Mouse (Mus musculus) A20 (cell line): ENCODE measurements around the gene Clta.

Source experiments
- DNase-seq: peaks from one replicate; pipeline ENCODE4 v3.0.0-alpha.2; 2011; ENCODE audit warnings: low read depth, low spot score

Gene Clta

DNA sequence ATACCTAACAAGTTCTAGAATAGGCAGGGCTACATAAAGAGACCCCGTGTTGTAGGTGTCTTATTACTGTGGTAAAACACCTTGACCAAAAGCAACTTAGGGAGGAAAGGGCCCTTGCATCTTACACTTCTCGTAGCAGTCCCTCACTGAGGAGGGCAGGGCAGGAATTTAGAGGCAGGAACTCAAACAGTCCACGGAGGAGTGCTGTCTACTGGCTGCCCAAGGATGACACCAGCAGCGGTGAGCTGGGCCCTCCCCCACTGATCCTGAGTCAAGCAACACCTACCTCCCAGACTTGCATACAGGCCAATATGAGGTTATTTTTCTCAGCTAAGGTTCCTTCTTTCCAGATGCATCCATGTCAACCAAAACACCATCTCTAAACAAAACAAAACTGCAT, 24.0 kb upstream of the Clta start:
- DNase-seq: no peak

DNA sequence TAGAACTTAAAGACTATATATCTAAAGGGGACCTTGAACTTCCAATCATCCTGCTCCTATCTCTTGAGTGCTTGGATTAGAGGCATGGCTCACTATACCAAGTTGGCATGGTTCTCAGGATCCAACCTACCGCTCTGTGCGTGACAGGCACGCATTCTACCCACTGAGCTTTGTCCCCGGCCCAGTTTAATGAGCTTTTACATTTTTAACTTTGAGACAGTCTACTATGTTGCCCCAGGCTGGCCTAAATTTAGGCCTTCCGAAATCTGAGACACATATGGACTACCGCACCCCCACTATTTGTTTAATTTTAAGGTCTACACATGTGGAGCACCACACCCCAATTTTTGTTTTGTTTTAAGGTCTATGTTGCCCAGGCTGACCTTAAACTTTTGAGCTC, 23.4 kb upstream of the Clta start:
- DNase-seq: no peak

DNA sequence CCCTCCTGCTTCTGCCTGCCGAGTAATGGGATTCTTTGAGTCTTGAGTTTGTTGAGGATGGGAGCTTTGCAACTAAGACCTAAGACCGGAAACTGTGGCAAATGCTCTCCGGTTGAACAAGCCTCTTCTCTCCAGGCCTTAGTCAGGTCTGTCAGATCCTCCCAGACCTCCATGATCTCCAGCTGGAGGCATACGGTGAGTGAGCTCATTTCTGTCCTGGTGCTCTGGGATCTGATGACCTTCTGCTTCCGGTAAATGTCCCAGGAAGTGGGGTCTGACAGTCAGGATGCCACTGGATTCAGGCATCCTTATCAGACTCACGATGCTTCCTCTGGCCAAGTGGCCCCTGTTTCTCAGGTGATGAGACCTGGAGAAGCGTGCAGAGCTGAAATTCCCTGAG, 23.0 kb upstream of the Clta start:
- DNase-seq: no peak

DNA sequence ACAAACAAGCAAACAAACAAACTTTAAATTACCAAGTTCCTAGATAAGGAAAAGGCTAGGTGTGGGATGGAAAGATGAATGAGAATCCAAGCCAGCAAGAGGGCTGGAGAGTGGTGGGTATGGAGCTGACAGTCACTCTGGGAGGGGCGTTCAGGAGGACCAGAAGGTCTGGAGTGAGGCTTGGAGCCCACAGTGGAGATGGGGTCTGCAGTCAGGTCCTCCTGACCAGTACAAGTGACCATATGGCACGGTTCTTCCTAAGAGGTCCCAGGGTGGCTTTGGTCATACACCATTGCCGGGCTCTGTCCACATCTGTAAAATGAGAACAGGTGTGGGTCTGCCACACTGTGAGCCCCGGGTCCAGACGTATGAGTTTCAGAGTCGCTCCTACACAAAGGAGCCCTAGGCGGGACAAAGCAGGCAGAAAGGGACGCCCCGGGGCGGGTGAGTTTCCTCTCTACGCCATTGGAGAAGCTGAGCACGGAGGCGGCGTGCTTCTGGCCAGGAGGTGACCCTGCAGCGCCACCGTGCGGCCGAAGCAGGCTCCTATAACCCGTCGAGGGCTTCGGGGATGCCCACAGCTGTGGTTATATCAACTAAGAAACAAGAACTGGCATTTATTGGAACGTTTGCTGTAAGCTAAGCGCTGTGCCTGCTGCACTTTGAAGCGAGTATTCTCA, 22.1 kb upstream of the Clta start:
- peak; percentile 92 for DNase-seq

- no peak for DNase-seq
Measured at GRCm38 (mm10) chr4:43983181-43983580, 21.1 kb upstream of the Clta start, which contains the start of gene Ccin. Gene Ccin, plus strand, starts transcription at chr4:43983483.

- no peak for DNase-seq
Measured at GRCm38 (mm10) chr4:43983756-43984155, 20.5 kb upstream of the Clta start.

DNA sequence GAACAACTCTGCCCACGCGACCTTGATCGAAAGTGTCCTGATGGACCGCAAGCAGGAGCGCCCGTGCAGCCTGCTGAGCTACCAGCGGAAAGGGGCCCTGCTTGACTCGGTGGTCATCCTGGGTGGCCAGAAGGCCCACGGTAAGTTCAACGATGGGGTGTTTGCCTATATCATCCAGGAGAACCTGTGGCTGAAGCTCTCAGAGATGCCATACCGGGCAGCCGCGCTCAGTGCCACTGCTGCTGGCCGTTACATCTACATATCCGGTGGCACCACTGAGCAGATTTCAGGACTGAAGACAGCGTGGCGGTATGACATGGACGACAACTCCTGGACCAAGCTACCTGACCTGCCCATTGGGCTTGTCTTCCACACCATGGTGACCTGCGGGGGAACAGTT, 19.9 kb upstream of the Clta start:
- no peak for DNase-seq

GRCm38 (mm10) chr4:43988976-43989375, 15.3 kb upstream of the Clta start:
- DNase-seq: no peak

GRCm38 (mm10) chr4:43993072-43993471, 11.2 kb upstream of the Clta start:
- DNase-seq: no peak

DNA sequence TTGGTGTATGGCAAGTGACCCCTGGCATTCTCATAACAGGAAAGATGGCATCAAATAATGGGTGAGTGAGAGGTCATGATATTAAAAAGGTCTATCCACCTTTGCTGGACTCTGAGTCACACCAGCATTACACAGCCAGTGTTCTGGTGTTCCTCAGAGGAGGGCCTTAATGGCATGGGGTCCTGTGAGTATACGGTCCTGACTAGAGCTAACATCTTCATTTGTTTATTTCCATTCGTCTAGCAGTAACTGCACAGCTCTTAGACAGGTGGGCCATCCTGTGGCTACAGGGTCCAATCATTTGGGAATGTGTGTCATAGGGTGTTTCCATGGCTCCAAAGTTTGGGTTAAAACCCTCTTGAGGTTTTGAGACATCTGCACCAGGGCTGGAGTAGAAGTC, 9.9 kb upstream of the Clta start:
- no peak for DNase-seq

DNA sequence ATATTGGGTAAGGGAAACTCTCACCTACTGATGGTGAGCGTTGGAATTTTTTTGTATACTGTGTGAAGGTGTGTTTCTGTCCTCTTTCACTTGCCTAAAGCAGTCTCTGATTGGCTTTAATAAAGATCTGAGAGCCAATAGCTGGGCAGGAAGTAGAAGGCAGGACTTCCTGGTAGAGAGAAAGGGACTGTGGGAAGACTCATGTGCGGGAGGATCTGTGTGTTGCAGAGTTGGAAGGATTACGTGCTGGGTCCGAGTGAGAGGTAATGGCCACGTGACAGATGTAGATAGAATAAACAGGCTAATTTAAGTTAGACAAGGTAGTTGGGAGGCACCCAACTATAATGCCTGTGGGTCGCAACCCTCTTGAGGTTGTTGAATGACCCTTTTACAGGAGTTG, 630 bp upstream of the Clta start:
- DNase-seq: no peak

DNA sequence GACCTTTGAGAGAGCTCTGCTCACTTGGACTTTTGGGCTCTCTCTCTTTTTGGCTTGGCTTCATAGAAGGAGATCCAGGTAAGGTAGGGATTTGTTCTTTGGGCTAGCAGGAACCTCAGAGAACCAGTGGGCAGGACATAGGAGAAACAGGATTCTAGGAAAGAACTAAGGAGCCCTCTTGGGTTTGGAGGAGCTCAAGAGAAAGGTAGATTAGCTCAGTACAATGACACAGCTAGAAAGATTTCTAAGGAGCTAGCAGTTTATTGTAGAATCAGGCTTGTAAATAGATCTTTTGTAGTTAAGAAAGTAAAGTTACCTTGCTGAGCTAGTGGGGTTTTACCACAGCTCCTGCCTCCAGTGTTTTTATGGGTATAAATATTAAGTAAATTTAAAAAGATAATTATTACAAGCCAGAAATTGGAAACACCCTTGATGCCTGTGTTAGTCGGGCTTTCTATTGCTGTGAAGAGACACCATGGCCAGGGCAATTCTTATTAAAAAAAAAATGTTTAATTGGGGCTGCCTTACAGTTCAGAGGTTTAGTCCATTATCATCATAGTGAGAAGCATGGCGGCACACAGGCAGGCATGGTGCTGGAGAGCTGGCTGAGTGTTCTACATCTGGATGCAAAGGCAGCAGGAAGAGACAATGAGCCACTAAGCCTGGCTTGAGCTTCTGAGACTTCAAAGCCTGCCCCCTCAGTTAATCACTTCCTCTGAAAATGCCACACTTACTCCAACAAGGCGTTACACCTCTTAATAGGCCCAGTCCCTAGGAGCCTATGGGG, 564 bp downstream of the Clta start:
- no peak for DNase-seq

GRCm38 (mm10) chr4:44010176-44010575, 5.9 kb downstream of the Clta start:
- DNase-seq: peak; percentile 16

GRCm38 (mm10) chr4:44010893-44011292, 6.6 kb downstream of the Clta start:
- DNase-seq: no peak

DNA sequence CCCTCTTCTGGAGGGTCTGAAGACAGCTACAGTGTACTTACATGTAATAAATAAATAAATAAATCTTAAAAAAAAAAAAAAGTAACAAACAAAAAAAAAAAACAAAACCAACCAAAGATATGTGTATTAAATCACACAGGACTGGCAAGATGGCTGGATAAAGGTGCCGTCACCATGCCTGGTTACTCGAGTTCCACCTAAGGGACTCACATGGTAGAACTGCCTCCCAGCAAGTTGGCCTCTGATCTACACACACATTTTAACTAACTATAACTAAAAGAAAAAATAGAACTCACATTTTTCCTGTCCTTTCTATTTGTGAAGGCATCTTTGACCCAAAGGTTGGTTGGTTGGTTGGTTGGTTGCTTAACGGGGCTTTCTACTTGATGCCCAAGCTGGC, 7.5 kb downstream of the Clta start:
- no peak for DNase-seq

DNA sequence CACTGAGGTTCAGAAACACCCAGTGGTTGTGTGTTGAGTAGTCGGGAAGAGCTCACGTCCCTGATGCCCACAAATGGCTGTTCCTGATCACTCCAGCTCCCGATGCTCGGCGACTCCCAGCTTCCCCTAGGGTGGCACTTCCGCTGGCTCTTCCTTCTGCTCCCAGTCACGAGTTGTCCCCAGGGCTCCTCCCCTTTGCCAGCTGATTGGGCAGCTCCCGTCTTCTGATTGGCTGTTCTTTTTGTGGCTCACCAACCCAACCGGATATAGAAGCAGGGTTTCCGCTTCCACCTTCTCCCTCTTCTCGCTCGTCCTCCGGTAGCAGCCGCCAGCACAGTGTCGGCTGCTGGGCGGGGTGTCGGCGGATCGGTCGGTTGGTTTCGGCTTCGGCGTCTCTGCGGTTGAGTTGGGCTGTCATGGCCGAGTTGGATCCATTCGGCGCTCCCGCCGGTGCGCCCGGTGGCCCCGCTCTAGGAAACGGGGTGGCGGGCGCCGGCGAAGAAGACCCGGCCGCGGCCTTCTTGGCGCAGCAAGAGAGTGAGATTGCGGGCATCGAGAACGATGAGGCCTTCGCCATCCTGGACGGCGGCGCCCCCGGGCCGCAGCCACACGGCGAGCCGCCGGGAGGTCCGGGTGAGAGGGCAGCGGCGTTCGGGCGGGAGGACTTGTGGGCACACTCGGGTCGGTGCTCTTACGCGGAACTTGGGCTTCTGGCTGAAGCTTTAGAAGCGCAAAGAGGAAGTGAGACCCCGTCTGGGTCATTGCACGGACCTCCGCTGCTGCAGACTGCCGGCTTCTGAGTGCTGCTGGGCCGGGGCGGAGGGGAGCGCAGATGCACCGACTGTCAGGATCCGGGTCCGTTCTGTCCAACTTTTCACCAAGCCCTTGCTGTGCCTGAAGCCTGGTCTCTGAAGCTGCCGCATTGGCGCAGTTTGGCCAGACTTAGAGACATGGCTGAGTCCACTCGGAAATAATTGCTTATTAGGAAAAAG, 8.4 kb downstream of the Clta start:
- peak; percentile 95 for DNase-seq

DNA sequence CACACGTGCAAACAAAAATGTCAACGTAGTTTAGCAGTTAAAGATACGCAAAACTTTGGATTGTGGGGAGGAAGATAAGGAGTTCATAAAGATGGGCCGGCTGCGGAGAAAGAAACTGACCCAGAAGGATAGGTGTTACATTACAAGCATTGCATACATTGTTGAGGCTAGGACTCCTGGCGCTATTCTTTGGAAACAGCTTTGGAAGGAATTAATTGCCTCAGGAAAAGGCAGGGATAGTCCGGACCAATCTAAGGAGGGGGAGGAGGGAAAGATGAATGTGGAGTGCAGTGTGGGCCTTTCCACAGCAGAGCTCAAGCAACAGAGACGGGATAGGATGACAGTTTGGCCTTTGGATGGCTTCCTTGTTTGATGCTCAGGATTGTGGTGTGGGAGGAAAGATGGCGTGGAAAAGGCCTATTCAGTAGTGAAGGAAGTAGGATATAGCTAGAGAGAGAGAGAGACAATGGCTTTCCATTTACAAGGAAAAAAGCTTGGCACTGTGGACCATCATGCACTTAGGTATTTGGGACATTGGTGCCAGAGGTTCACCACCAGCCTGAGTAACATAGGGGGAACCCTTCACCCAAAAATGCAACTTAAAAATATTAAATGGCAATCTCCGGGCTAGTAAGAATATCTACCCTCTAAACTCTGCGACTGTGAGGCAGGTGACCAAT, 9.3 kb downstream of the Clta start:
- DNase-seq: no peak

DNA sequence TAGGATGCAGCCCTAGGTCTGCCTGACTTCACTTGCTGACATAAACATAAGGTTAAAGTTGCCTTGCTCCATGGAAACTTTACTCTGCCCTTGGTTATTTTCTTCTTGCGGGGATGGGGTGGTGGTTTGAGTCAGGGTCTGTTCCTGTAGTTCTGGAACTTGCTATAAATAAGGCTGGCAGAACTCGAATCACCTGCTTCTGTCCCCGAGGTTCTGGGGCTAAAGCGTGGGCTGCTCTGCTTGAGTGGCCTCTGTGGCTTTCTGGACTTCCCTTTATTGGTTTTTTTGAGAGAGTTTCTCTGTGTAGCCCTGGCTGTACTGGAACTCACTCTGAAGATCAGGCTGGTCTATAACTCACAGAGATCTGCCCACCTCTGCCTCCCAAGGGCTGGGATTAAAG, 11.8 kb downstream of the Clta start:
- DNase-seq: peak; percentile 58

DNA sequence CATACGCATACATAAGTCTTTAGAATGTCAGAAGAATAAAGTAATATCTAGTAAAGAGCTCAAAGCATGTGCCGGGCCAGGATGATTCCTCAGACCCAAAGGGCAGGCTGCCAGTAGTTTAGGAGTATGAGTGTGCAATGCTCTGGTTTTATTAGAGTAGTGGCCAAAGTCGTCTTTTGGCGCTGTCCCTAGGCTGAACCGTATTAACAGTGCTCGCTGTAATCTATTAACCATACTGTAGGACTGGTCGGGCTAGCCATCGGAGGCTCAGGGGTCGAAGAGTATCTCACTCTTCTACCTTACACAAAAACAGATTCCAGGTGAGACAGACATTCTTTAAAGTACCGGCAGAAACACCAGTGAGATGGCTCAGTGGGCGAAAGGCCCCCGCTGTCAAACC, 12.5 kb downstream of the Clta start:
- no peak for DNase-seq

DNA sequence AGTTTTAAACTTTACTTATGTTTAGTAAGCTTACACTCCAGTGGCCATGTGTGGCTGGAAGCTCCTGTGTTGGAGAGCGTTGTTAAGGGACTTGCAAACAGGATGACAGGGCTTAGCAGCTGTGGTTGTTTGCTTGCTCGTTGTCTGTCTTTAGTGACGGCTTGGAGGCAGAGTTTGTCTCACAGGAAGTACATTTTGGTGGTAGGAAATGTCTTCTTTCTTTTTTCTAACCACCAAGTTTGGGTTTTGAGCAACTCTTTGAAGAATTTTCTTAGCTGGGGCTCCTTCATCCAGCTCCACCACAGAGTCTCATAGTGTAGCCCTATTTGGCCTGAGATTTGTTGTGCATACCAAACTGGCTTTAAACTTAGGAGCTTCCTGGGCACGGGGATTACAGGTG, 18.1 kb downstream of the Clta start:
- DNase-seq: no peak

DNA sequence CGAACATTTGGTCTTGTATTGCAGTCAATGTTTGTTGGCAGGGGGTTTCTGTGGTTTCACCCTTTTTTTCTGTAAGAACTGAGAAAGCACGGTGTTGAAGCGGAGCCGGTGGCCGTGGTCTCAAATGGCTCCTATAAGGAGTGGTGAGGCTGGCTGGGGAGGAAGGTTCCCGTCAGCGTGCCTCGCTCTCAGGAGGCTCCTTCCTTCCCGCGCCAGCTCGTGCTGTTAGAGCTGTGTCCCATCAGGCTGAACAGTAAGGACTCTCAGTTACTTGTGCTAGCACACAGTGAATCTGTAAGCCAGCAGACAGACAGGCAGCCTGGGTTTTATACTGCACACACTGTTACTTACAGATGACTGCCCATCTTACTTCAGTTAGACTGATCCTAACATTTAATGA, 18.5 kb downstream of the Clta start:
- no peak for DNase-seq

GRCm38 (mm10) chr4:44023681-44024080, 19.4 kb downstream of the Clta start:
- DNase-seq: no peak
